Mouse (Mus musculus) MEL (cell line): ENCODE results near the gene Ankfn1. TPM values are rescaled to one million over a fixed set of nuclear protein-coding genes. Genes with fewer than 3 reads are reported as not detected.

ENCODE experiments used
- DNase-seq: peaks from one replicate; pipeline ENCODE4 v3.0.0; 2011; ENCODE audit warnings: low read depth, low spot score
- H3K27ac ChIP-seq: 2 replicates; pipeline ENCODE4 v1.5.1; 2012; ENCODE audit warnings: low read depth, mild to moderate bottlenecking, control low read depth, low read length, moderate library complexity; ENCODE audit not compliant: control insufficient read depth
- H3K27me3 ChIP-seq, 2 experiments: fragments of 150-350 bp in 1 of 2; sonication (generic) in 1 of 2; 2 replicates each; pipeline ENCODE4 v1.6.1; 2012; ENCODE audit warnings: low read length in 2 of 2, mild to moderate bottlenecking in 2 of 2, improper control_type of control experiment in 1 of 2, moderate library complexity in 1 of 2; ENCODE audit not compliant: insufficient read depth in 2 of 2, control insufficient read depth in 1 of 2
- H3K36me3 ChIP-seq, 2 experiments: 2 replicates each; pipeline ENCODE4 v1.6.1; 2012 to 2014; ENCODE audit warnings: low read length in 2 of 2, improper control_type of control experiment in 1 of 2, inconsistent platforms in 1 of 2, mild to moderate bottlenecking in 1 of 2; ENCODE audit not compliant: insufficient read depth in 2 of 2, control insufficient read depth in 1 of 2
- H3K4me1 ChIP-seq, 2 experiments: fragments of 150-350 bp in 1 of 2; sonication (generic) in 1 of 2; 2 replicates each; pipeline ENCODE4 v1.6.1; 2012; ENCODE audit warnings: low read length in 2 of 2, improper control_type of control experiment in 1 of 2, mild to moderate bottlenecking in 1 of 2; ENCODE audit not compliant: insufficient read depth in 2 of 2, control insufficient read depth in 1 of 2
- H3K4me3 ChIP-seq, 2 experiments: fragments of 150-350 bp in 1 of 2; sonication (generic) in 1 of 2; 2 replicates each; pipeline ENCODE4 v1.5.1; 2012; ENCODE audit warnings: low read depth in 2 of 2, low read length in 2 of 2, mild to moderate bottlenecking in 2 of 2, moderate library complexity in 2 of 2, control low read depth in 1 of 2, improper control_type of control experiment in 1 of 2; ENCODE audit not compliant: control insufficient read depth in 1 of 2, insufficient read depth in 1 of 2
- H3K79me2 ChIP-seq: 2 replicates; pipeline ENCODE4 v1.6.1; 2012; ENCODE audit warnings: mild to moderate bottlenecking, low read length, moderate library complexity; ENCODE audit not compliant: control insufficient read depth, poor library complexity, insufficient read depth
- H3K9ac ChIP-seq: 2 replicates; pipeline ENCODE4 v1.6.1; 2012; ENCODE audit warnings: low read depth, mild to moderate bottlenecking, control low read depth, low read length, moderate library complexity; ENCODE audit not compliant: control insufficient read depth, poor library complexity, severe bottlenecking
- H3K9me3 ChIP-seq: fragments of 150-350 bp; sonication (generic); replicated peaks from 2 replicates; pipeline ENCODE4 v1.6.1; 2012; ENCODE audit warnings: mild to moderate bottlenecking, low read length, improper control_type of control experiment, moderate library complexity; ENCODE audit not compliant: insufficient read depth
- BHLHE40 ChIP-seq: IDR thresholded peaks from 2 replicates; pipeline ENCODE4 v1.6.1; 2012; ENCODE audit warnings: low read depth, mild to moderate bottlenecking, inconsistent platforms, low read length, improper control_type of control experiment, borderline replicate concordance
- CHD1 ChIP-seq: IDR thresholded peaks from 2 replicates; pipeline ENCODE4 v1.6.1; 2012; ENCODE audit warnings: low read depth, mild to moderate bottlenecking, inconsistent platforms, low read length, improper control_type of control experiment
- CTCF ChIP-seq, 3 experiments: IDR thresholded peaks in 2 of 3; conservative IDR thresholded peaks in 1 of 3; 2 replicates each; pipeline ENCODE4 v1.5.1; 2011 to 2012; ENCODE audit warnings: low read length in 3 of 3, low read depth in 2 of 3, mild to moderate bottlenecking in 2 of 3, improper control_type of control experiment in 1 of 3, inconsistent platforms in 1 of 3, mixed read lengths in 1 of 3, moderate library complexity in 1 of 3; ENCODE audit not compliant: control insufficient read depth in 1 of 3, insufficient read depth in 1 of 3, poor library complexity in 1 of 3, severe bottlenecking in 1 of 3
- E2F4 ChIP-seq: IDR thresholded peaks from 2 replicates; pipeline ENCODE4 v1.6.1; 2011; ENCODE audit warnings: low read depth, low read length, improper control_type of control experiment, borderline replicate concordance
- ELF1 ChIP-seq: IDR thresholded peaks from 2 replicates; pipeline ENCODE4 v1.6.1; 2014; ENCODE audit warnings: low read depth, mild to moderate bottlenecking, inconsistent platforms, low read length, improper control_type of control experiment, moderate library complexity
- EP300 ChIP-seq, 2 experiments: IDR thresholded peaks; 2 replicates each; pipeline ENCODE4 v1.6.1; 2011; ENCODE audit warnings: improper control_type of control experiment in 2 of 2, low read length in 2 of 2, low read depth in 1 of 2, mild to moderate bottlenecking in 1 of 2
- GABPA ChIP-seq: IDR thresholded peaks from 2 replicates; pipeline ENCODE4 v1.6.1; 2012; ENCODE audit warnings: low read depth, mild to moderate bottlenecking, inconsistent platforms, low read length, improper control_type of control experiment, moderate library complexity
- HCFC1 ChIP-seq: IDR thresholded peaks from 2 replicates; pipeline ENCODE4 v1.6.1; 2012; ENCODE audit warnings: low read depth, mild to moderate bottlenecking, inconsistent platforms, low read length, improper control_type of control experiment, moderate library complexity
- MAFK ChIP-seq: IDR thresholded peaks from 2 replicates; pipeline ENCODE4 v1.6.1; 2011; ENCODE audit warnings: low read depth, mild to moderate bottlenecking, low read length, improper control_type of control experiment, borderline replicate concordance
- MAX ChIP-seq: IDR thresholded peaks from 2 replicates; pipeline ENCODE4 v1.6.1; 2011; ENCODE audit warnings: low read length, improper control_type of control experiment
- MAZ ChIP-seq: IDR thresholded peaks from 2 replicates; pipeline ENCODE4 v1.6.1; 2012; ENCODE audit warnings: low read depth, mild to moderate bottlenecking, inconsistent platforms, low read length, improper control_type of control experiment
- MEF2A ChIP-seq: IDR thresholded peaks from 2 replicates; pipeline ENCODE4 v1.6.1; 2014; ENCODE audit warnings: low read depth, mild to moderate bottlenecking, inconsistent platforms, low read length, improper control_type of control experiment; ENCODE audit not compliant: poor library complexity, insufficient replicate concordance, severe bottlenecking; ENCODE audit errors: extremely low read depth
- MXI1 ChIP-seq: IDR thresholded peaks from 2 replicates; pipeline ENCODE4 v1.6.1; 2011; ENCODE audit warnings: mild to moderate bottlenecking, low read depth, low read length, improper control_type of control experiment
- MYC ChIP-seq: IDR thresholded peaks from 2 replicates; pipeline ENCODE4 v1.6.1; 2011; ENCODE audit warnings: low read depth, mild to moderate bottlenecking, low read length, improper control_type of control experiment, moderate library complexity
- NELFE ChIP-seq: IDR thresholded peaks from 2 replicates; pipeline ENCODE4 v1.6.1; 2011; ENCODE audit warnings: low read depth, low read length, improper control_type of control experiment
- POLR2AphosphoS2 ChIP-seq: IDR thresholded peaks from 2 replicates; pipeline ENCODE4 v1.6.1; 2011; ENCODE audit warnings: low read length, improper control_type of control experiment
- RAD21 ChIP-seq: IDR thresholded peaks from 2 replicates; pipeline ENCODE4 v1.6.1; 2011; ENCODE audit warnings: mild to moderate bottlenecking, low read depth, low read length, improper control_type of control experiment
- RCOR1 ChIP-seq: IDR thresholded peaks from 2 replicates; pipeline ENCODE4 v1.6.1; 2012; ENCODE audit warnings: low read depth, mild to moderate bottlenecking, inconsistent platforms, low read length, improper control_type of control experiment
- SIN3A ChIP-seq: IDR thresholded peaks from 2 replicates; pipeline ENCODE4 v1.6.1; 2012; ENCODE audit warnings: low read length, improper control_type of control experiment, inconsistent platforms
- SMC3 ChIP-seq: IDR thresholded peaks from 2 replicates; pipeline ENCODE4 v1.6.1; 2011; ENCODE audit warnings: low read depth, low read length, improper control_type of control experiment
- TAL1 ChIP-seq: IDR thresholded peaks from 2 replicates; pipeline ENCODE4 v1.6.1; 2012; ENCODE audit warnings: mild to moderate bottlenecking, inconsistent platforms, low read length, moderate library complexity, mixed read lengths
- USF1 ChIP-seq: IDR thresholded peaks from 2 replicates; pipeline ENCODE4 v1.6.1; 2014; ENCODE audit warnings: low read depth, mild to moderate bottlenecking, inconsistent platforms, low read length, improper control_type of control experiment, moderate library complexity
- USF2 ChIP-seq, 2 experiments: IDR thresholded peaks; 2 replicates each; pipeline ENCODE4 v1.6.1; 2011 to 2012; ENCODE audit warnings: improper control_type of control experiment in 2 of 2, low read length in 2 of 2, borderline replicate concordance in 1 of 2, inconsistent platforms in 1 of 2, low read depth in 1 of 2, mild to moderate bottlenecking in 1 of 2; ENCODE audit not compliant: insufficient read depth in 1 of 2
- ZC3H11A ChIP-seq: IDR thresholded peaks from 2 replicates; pipeline ENCODE4 v1.6.1; 2012; ENCODE audit warnings: low read depth, mild to moderate bottlenecking, inconsistent platforms, low read length, improper control_type of control experiment
- polyA plus RNA-seq, 2 experiments: library from polyadenylated mRNA; stranded (reverse) in 1 of 2; unstranded in 1 of 2; fragments of >175 nt in 1 of 2; fragments of >200 nt in 1 of 2; gene quantifications; 2 replicates each; pipeline versions ENCODE4 v1.2.1 to v1.2.4; 2012; ENCODE audit warnings: low replicate concordance in 2 of 2, low read depth in 1 of 2; ENCODE audit not compliant: insufficient read length in 2 of 2, insufficient read depth in 1 of 2, missing spikeins in 1 of 2
- total RNA-seq: library from RNA; depleted of rRNA; stranded (reverse); fragments of 300-350 nt; gene quantifications from 2 replicates; pipeline ENCODE4 v1.2.3, GENCODE M21; 2012

Gene Ankfn1
- total and polyA plus RNA-seq, 3 experiments = not detected

- no peak for DNase-seq
- Histone ChIP-seq H3K4me3 (no peak overlapping the region), H3K27ac (no peak overlapping the region), H3K4me1 (no peaks in the 10 kb centered on the region), H3K9me3 (no peaks in the 10 kb centered on the region), H3K9ac (no peak overlapping the region), H3K36me3 (no peaks in the 10 kb centered on the region), H3K27me3 (no peaks in the 10 kb centered on the region), H3K79me2 (no peaks in the 10 kb centered on the region)
- no peak for TF ChIP-seq TAL1
These were observed 43.9 kb downstream of the Ankfn1 start for GRCm38 (mm10) chr11:89733526-89733925.

- H3K4me1 ChIP-seq = no peaks in the 10 kb centered on the region
- DNase-seq = peak; percentile 64
- no peaks in the 10 kb centered on the region for H3K79me2 ChIP-seq
- no peak overlapping the region for H3K27ac ChIP-seq
- H3K9me3 ChIP-seq = no peaks in the 10 kb centered on the region
- no peak overlapping the region for H3K9ac ChIP-seq
- no peaks in the 10 kb centered on the region for H3K27me3 ChIP-seq
- H3K36me3 ChIP-seq = no peaks in the 10 kb centered on the region
- TF ChIP-seq BHLHE40 (no peak), HCFC1 (no peak), MAZ (no peak), SMC3 (peak; percentile 90), ZC3H11A (peak; percentile 74), USF1 (no peak), ELF1 (no peak), MAX (no peak), NELFE (no peak), MAFK (no peak), MXI1 (no peak), MYC (no peak), GABPA (no peak), RCOR1 (no peak), POLR2AphosphoS2 (no peak), EP300 (IDR thresholded peaks at IDR 0.05; ENCODE audit: low read depth in 1 of 2, low read length in 2 of 2) (no peak), USF2 (IDR thresholded peaks at IDR 0.05; ENCODE audit: borderline replicate concordance in 1 of 2, insufficient read depth in 1 of 2, low read depth in 1 of 2, low read length in 2 of 2) (no peak), CHD1 (no peak), CTCF (IDR thresholded peaks at IDR 0.05 in 2 of 3, conservative IDR thresholded peaks at IDR 0.05 in 1 of 3; ENCODE audit: control insufficient read depth in 1 of 3, insufficient read depth in 1 of 3, low read depth in 2 of 3, low read length in 3 of 3, poor library complexity in 1 of 3, severe bottlenecking in 1 of 3) (peak; percentile 92 to 93 (median 93)), E2F4 (no peak), MEF2A (no peak), SIN3A (no peak), RAD21 (peak; percentile 83)
- H3K4me3 ChIP-seq = no peak overlapping the region
These were observed 56.6 kb downstream of the Ankfn1 start for GRCm38 (mm10) chr11:89720847-89721246.
